Mouse (Mus musculus) liver, adult 2 months (tissue): ENCODE results near the gene Gm49393. TPM values are rescaled to one million over a fixed set of nuclear protein-coding genes. Genes with fewer than 3 reads are reported as not detected.
A peak's percentile ranks its signal among the peaks of the same experiment; 100 is the strongest.

Source experiments
- DNase-seq: peaks from one replicate; pipeline ENCODE4 v3.0.0-alpha.2; 2011; ENCODE audit warnings: low read depth, low spot score; ENCODE audit errors: extremely low read depth
- H3K27ac ChIP-seq: fragments of 200-500 bp; replicated peaks from 2 replicates; pipeline ENCODE4 v1.5.1; 2012; ENCODE audit warnings: low read depth, mild to moderate bottlenecking, control low read depth, inconsistent platforms, low read length; ENCODE audit not compliant: insufficient read depth
- H3K27me3 ChIP-seq: fragments of 200-500 bp; 2 replicates; pipeline ENCODE4 v1.6.1; 2012; ENCODE audit warnings: mild to moderate bottlenecking, moderate library complexity, low read length, inconsistent platforms; ENCODE audit not compliant: control insufficient read depth, insufficient read depth
- H3K36me3 ChIP-seq: fragments of 200-500 bp; 2 replicates; pipeline ENCODE4 v1.6.1; 2012; ENCODE audit warnings: low read length, inconsistent platforms; ENCODE audit not compliant: control insufficient read depth, insufficient read depth
- H3K4me1 ChIP-seq: fragments of 200-500 bp; 2 replicates; pipeline ENCODE4 v1.6.1; 2011; ENCODE audit warnings: low read length; ENCODE audit not compliant: control insufficient read depth, insufficient read depth
- H3K4me3 ChIP-seq: fragments of 200-500 bp; 2 replicates; pipeline ENCODE4 v1.5.1; 2011; ENCODE audit warnings: low read depth, mild to moderate bottlenecking, control low read depth, low read length, moderate library complexity; ENCODE audit not compliant: insufficient read depth
- H3K79me2 ChIP-seq: fragments of 200-500 bp; 2 replicates; pipeline ENCODE4 v1.6.1; 2012; ENCODE audit warnings: inconsistent platforms, mild to moderate bottlenecking, low read length, moderate library complexity; ENCODE audit not compliant: control insufficient read depth, insufficient read depth
- H3K9ac ChIP-seq: fragments of 200-500 bp; 2 replicates; pipeline ENCODE4 v1.6.1; 2012; ENCODE audit warnings: low read depth, mild to moderate bottlenecking, control low read depth, inconsistent platforms, low read length
- CTCF ChIP-seq: fragments of 200-500 bp; IDR thresholded peaks from 2 replicates; pipeline ENCODE4 v1.5.1; 2011; ENCODE audit warnings: low read depth, low read length, control low read depth
- POLR2A ChIP-seq: fragments of 200-500 bp; IDR thresholded peaks from 2 replicates; pipeline ENCODE4 v1.6.1; 2011; ENCODE audit warnings: low read length, control low read depth; ENCODE audit not compliant: insufficient read depth; ENCODE audit errors: extremely low read depth
- WGBS: fragments of 180-500 bp; shearing (Covaris S2); methylation state at CpG from one replicate; pipeline ENCODE4 v1.1.7; 2018; 5-methylcytosine and 5-hydroxymethylcytosine counted together
- polyA plus RNA-seq: library from polyadenylated mRNA; depleted of rRNA; stranded (reverse); fragments of >200 nt; gene quantifications from 2 replicates; pipeline ENCODE4 v1.2.3, GENCODE M21; 2012
- total RNA-seq: library from RNA; depleted of rRNA; stranded (reverse); fragments of >200 nt; gene quantifications from 2 replicates; pipeline ENCODE4 v1.2.3, GENCODE M21; 2014

Gm49393 gene
- total and polyA plus RNA-seq, 2 experiments: not detected

DNA sequence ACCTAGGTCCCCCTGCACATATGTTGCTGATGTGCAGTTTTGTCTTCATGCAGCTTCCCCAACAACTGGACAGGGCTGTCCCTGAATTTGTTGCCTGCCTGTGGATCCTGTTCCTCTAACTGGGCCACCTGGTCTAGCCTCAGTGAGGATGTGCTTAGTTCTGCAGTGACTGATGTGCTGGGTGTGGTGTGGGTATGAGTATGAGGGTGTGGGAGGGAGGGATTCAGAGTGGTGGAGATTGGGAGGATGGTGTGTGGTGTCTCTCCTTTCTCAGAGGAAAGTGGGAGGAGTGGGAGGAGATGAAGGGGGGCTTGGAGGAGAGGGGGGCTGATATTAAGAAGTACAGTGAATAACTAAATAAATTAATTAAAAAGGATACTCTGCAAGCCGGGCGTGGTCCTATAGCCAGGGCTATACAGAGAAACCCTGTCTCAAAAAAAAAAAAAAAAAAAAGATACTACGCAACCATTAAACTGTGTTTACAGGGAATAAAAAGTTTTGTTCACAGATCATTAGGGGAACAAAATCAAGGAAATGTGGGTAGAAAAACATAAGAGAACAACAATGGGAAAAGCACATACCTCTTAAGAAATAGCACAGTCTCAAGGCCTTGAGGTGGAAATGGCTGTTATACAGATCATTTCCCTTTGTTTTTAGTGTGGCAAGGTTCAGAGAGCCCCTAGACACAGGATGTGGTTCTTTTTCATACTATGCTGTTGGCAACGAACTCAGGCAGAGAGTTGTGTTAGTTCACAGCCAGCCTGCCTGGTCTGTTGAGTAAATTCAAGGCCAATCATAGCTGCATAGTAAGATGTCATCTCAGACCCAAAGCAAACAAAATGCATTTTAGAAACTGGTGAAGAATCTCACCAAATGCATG, 86.9 kb downstream of the Gm49393 start:
- no peak overlapping the region for H3K27ac ChIP-seq
- 80% methylated on average over 4 of the region's 4 CpGs for WGBS
- TF ChIP-seq CTCF: no peak
- TF ChIP-seq POLR2A: no peak

DNA sequence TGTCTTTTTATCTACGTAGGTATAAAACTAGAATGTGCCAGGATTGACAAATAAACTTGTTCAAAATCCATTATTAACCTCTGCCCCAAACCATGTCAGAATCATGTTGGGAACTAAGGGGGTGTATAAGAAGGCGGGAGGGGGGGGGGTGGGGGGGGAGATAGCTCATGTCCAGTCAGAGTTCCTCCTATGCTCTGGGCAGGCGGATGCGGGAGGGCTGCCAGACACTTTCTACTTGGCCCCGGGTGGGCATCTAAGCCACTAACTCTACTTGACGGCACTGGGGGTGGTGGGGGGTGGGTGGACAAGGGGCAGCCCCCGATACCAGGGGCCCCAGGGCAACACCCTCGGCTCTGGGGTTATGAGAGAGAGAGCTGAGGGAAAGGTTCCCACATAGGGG, 92.2 kb downstream of the Gm49393 start:
- Histone ChIP-seq H3K79me2 (no peaks in the 10 kb centered on the region), H3K27me3 (no peaks in the 10 kb centered on the region), H3K36me3 (no peaks in the 10 kb centered on the region), H3K4me3 (no peak overlapping the region), H3K9ac (no peak overlapping the region), H3K27ac (no peak overlapping the region), H3K4me1 (no peaks in the 10 kb centered on the region)
- no peak for DNase-seq
- WGBS: 81% methylated on average over 8 of the region's 8 CpGs
- TF ChIP-seq POLR2A (no peak), CTCF (no peak)

More for the DNA sequence above, 86.9 kb downstream of the Gm49393 start:
- no peaks in the 10 kb centered on the region for H3K4me1 ChIP-seq
- no peaks in the 10 kb centered on the region for H3K36me3 ChIP-seq
- H3K79me2 ChIP-seq: no peaks in the 10 kb centered on the region
- no peak overlapping the region for H3K4me3 ChIP-seq
- H3K9ac ChIP-seq: no peak overlapping the region
- H3K27me3 ChIP-seq: no peaks in the 10 kb centered on the region
- DNase-seq: no peak

- Histone ChIP-seq H3K4me3 (no peak overlapping the region), H3K27me3 (no peaks in the 10 kb centered on the region), H3K36me3 (no peaks in the 10 kb centered on the region), H3K79me2 (no peaks in the 10 kb centered on the region), H3K4me1 (no peaks in the 10 kb centered on the region), H3K27ac (no peak overlapping the region), H3K9ac (no peak overlapping the region)
- DNase-seq: no peak
- 74% methylated on average over 6 of the region's 6 CpGs for WGBS
- TF ChIP-seq POLR2A (no peak), CTCF (no peak)
Measured at GRCm38 (mm10) chr13:60842703-60843102, 92.7 kb downstream of the Gm49393 start.

GRCm38 (mm10) chr13:60839353-60839902, 96.0 kb downstream of the Gm49393 start:
- no peak for DNase-seq
- no peak overlapping the region for H3K27ac ChIP-seq
- TF ChIP-seq POLR2A (no peak), CTCF (no peak)
- no peak overlapping the region for H3K9ac ChIP-seq
- H3K79me2 ChIP-seq: no peaks in the 10 kb centered on the region
- WGBS: 79% methylated on average over 2 of the region's 2 CpGs
- no peaks in the 10 kb centered on the region for H3K36me3 ChIP-seq
- H3K4me1 ChIP-seq: no peaks in the 10 kb centered on the region
- no peak overlapping the region for H3K4me3 ChIP-seq
- no peaks in the 10 kb centered on the region for H3K27me3 ChIP-seq

DNA sequence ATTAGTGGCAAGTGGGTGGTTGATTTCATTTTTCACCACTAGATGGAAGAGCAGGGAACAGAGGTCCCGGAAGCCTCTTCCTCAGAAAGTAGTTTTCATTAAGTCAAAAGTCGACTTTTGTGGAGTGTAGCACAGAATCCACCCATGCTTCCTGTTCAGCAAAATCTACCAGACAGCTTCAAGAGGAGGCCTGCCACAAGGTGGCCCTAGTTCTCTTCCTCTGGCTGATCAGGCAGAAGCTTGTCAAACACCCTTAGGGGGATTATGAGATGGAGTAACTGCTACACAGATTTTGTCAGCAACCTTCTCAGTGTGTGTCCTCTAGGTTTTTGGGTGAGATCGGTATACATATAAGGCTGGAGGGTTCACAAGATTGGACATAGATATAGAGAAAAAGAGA, 109.3 kb downstream of the Gm49393 start:
- H3K79me2 ChIP-seq: no peaks in the 10 kb centered on the region
- H3K9ac ChIP-seq: no peak overlapping the region
- peak; percentile 47 for TF ChIP-seq CTCF
- TF ChIP-seq POLR2A: no peak
- H3K36me3 ChIP-seq: no peaks in the 10 kb centered on the region
- WGBS: 48% methylated on average over 3 of the region's 3 CpGs
- no peak for DNase-seq
- no peak overlapping the region for H3K27ac ChIP-seq
- H3K27me3 ChIP-seq: no peaks in the 10 kb centered on the region
- H3K4me3 ChIP-seq: no peak overlapping the region
- no peaks in the 10 kb centered on the region for H3K4me1 ChIP-seq
